Mouse (Mus musculus) thymus, adult 2 months (tissue): ENCODE data around the gene Unc13a. TPM values are rescaled to one million over a fixed set of nuclear protein-coding genes. Genes with fewer than 3 reads are reported as not detected.

Experiments used
- DNase-seq: peaks from one replicate; pipeline ENCODE4 v3.0.0; 2021
- H3K27ac ChIP-seq: fragments of 200-500 bp; 2 replicates; pipeline ENCODE4 v1.5.1; 2012; ENCODE audit warnings: low read length, control low read depth; ENCODE audit not compliant: control insufficient read depth, insufficient read depth
- H3K27me3 ChIP-seq: fragments of 200-500 bp; 2 replicates; pipeline ENCODE4 v1.6.1; 2012; ENCODE audit warnings: mild to moderate bottlenecking, low read length, moderate library complexity, mixed read lengths; ENCODE audit not compliant: control insufficient read depth, insufficient read depth
- H3K36me3 ChIP-seq: fragments of 200-500 bp; 2 replicates; pipeline ENCODE4 v1.6.1; 2012; ENCODE audit warnings: mild to moderate bottlenecking, low read length, moderate library complexity; ENCODE audit not compliant: control insufficient read depth, insufficient read depth
- H3K4me1 ChIP-seq: fragments of 200-500 bp; replicated peaks from 2 replicates; pipeline ENCODE4 v1.6.1; 2012; ENCODE audit warnings: low read length; ENCODE audit not compliant: control insufficient read depth, insufficient read depth
- H3K4me3 ChIP-seq: fragments of 200-500 bp; 2 replicates; pipeline ENCODE4 v1.5.1; 2012; ENCODE audit warnings: mild to moderate bottlenecking, low read length, control low read depth, moderate library complexity; ENCODE audit not compliant: control insufficient read depth, insufficient read depth
- CTCF ChIP-seq: fragments of 200-500 bp; IDR thresholded peaks from 2 replicates; pipeline ENCODE4 v1.5.1; 2012; ENCODE audit warnings: mild to moderate bottlenecking, control low read depth, low read length, moderate library complexity, borderline replicate concordance; ENCODE audit not compliant: control insufficient read depth, poor library complexity, insufficient read depth; ENCODE audit errors: extremely low read depth
- POLR2A ChIP-seq: fragments of 200-500 bp; IDR thresholded peaks from 2 replicates; pipeline ENCODE4 v1.6.1; 2012; ENCODE audit warnings: mild to moderate bottlenecking, low read length, control low read depth, moderate library complexity; ENCODE audit not compliant: control insufficient read depth, poor library complexity, insufficient read depth; ENCODE audit errors: extremely low read depth
- WGBS: fragments of 180-500 bp; shearing (Covaris S2); methylation state at CpG from one replicate; pipeline ENCODE4 v1.1.7; 2018; 5-methylcytosine and 5-hydroxymethylcytosine counted together
- polyA plus RNA-seq: library from polyadenylated mRNA; depleted of rRNA; stranded (reverse); fragments of >200 nt; gene quantifications from 2 replicates; pipeline ENCODE4 v1.2.3, GENCODE M21; 2012; rRNA removed

Unc13a gene
- polyA plus RNA-seq: 1.6 and 2.0 TPM in 2 replicates

DNA sequence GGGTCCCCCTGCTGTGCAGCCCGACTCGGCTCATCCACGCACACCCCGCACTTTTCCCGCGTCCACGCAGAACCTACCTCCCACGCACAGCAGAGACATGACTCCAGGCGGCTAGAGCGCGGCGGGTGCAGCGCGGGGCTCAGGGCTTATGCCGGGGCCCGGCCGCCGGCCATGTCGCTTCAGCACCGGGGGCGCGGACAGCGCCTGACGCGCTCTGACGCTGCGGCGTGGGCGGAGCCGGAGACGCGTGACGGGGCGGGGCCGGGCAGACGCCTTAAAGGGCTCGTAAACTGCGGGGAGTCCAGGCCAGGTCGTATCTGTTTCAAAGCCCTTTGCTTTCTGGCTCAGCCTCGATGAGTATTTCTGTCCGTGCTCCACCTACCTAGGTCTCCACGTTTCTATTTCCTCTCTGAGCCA lies at the start of gene Unc13a:
Gene Unc13a (minus strand): TSS at position 209 of the 417 bp plus-strand sequence.
- WGBS: under 1% methylated on average over 42 of the region's 42 CpGs
- TF ChIP-seq POLR2A (0 out of 2 replicates have a peak, but pooled peaks have one; percentile 21), CTCF (peak; percentile 50; the same call in 1 of the 2 replicates)
- Histone ChIP-seq H3K27ac (no peak within 1 kb of the TSS), H3K4me3 (peak within 1 kb of the TSS; percentile 42), H3K27me3 (no peaks in the 10 kb centered on the region; the same call in 1 of the 2 replicates), H3K36me3 (no peaks in the 10 kb centered on the region), H3K4me1 (peaks cover 35% of the 10 kb centered on the region)
- peak; percentile 91 for DNase-seq

DNA sequence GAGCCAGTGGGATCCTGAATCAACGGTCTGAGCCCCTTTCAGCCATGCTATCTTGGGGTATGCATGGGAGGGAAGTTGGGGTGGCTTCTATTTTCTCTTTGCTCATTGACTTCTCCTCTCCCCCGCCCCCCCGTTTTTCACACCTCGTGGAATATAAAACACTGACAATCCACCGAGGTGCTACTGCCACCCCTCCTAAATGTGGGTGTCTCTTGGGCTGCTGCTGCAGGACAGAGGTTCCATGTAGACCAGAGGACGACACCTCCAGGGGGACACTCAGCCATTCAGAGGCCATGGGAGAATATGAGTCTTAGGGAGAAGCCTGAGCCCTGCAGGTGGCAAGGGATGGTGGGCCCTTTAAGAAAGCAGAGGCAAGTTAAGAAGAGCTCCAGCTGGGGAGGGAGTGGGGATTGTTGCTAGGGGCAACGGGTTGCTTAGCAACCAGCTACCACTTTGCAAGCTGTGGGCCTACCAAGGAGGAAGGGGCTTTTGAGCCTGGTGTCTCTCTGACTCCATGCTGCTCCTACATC lies 48.4 kb upstream of the Unc13a start:
- H3K27me3 ChIP-seq: no peaks in the 10 kb centered on the region
- H3K36me3 ChIP-seq: peaks cover 35% of the 10 kb centered on the region
- H3K27ac ChIP-seq: no peak overlapping the region
- TF ChIP-seq POLR2A: no peak
- TF ChIP-seq CTCF: no peak
- peaks cover 45% of the 10 kb centered on the region for H3K4me1 ChIP-seq
- DNase-seq: peak; percentile 56
- WGBS: 87% methylated on average over 7 of the region's 7 CpGs
- no peak overlapping the region for H3K4me3 ChIP-seq

DNA sequence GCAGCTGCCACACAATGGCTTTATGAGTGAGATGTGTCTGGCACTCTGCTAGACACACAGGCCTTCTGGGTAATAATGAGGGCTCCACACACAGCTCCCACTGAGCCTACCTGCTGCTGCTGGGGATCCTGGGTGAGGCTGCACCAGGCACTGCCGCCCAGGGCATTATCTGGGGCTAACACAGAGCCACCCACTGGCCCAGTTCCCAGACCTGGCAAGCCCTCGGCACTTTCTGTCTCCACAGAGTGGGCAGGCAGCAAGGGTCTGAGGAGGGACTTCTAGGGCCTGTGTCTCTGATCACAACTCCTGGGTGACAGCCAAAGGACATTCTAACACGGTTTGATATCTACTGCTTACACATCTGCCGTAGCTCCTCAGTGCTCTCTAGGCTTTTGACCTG lies 47.7 kb upstream of the Unc13a start:
- 92% methylated on average over 4 of the region's 4 CpGs for WGBS
- Histone ChIP-seq H3K27me3 (no peaks in the 10 kb centered on the region), H3K27ac (no peak overlapping the region), H3K36me3 (peaks cover 43% of the 10 kb centered on the region), H3K4me3 (no peak overlapping the region), H3K4me1 (peaks cover 37% of the 10 kb centered on the region)
- TF ChIP-seq CTCF (no peak), POLR2A (no peak)
- no peak for DNase-seq

DNA sequence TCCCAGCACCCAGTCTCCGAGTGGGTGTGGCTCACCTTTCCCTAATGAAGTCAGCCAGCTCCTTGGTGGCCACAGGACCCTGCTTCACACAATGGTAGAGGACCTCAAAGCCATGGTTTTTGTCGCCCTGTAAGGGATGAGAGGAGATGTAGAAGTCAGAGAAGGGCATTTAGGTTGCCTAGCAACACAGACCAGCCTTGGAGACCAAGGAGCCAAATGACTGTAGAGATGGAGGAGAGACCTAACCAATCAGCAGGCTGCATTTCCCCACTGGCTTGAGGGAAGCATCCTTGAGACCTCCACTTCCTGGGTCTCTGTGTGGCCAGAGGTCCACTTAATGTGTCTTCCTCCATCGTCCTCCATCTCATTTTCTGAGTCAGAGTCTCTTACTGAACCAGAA lies 46.7 kb upstream of the Unc13a start:
- Histone ChIP-seq H3K36me3 (peaks cover 52% of the 10 kb centered on the region), H3K27ac (no peak overlapping the region), H3K27me3 (no peaks in the 10 kb centered on the region), H3K4me3 (no peak overlapping the region), H3K4me1 (peaks cover 30% of the 10 kb centered on the region)
- no peak for DNase-seq
- 90% methylated on average over 3 of the region's 3 CpGs for WGBS
- no peak for TF ChIP-seq CTCF
- no peak for TF ChIP-seq POLR2A

DNA sequence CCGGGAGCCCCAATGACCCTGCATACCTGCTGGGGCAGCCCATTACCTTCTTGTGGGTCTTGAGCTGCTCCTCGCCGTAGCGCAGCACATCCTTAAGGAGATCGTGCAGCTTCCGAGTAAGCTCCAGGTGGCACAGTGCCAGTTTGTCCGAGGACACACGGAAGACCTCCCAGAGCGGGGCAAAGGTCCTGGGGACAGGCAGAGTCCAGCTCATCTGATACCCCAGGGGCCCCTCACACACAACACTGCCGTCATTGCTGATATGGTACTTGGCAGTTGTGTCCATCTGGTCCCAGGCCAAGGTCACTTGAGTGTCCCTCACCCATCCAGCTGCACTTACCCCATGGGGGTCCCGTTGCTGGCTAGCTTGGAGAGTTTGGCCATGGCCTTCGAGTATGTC lies 45.5 kb upstream of the Unc13a start:
- no peak overlapping the region for H3K27ac ChIP-seq
- TF ChIP-seq CTCF: no peak
- TF ChIP-seq POLR2A: no peak
- no peak overlapping the region for H3K4me3 ChIP-seq
- H3K4me1 ChIP-seq: peaks cover 20% of the 10 kb centered on the region
- no peak for DNase-seq
- H3K36me3 ChIP-seq: peaks cover 63% of the 10 kb centered on the region
- 95% methylated on average over 12 of the region's 12 CpGs for WGBS
- H3K27me3 ChIP-seq: no peaks in the 10 kb centered on the region

DNA sequence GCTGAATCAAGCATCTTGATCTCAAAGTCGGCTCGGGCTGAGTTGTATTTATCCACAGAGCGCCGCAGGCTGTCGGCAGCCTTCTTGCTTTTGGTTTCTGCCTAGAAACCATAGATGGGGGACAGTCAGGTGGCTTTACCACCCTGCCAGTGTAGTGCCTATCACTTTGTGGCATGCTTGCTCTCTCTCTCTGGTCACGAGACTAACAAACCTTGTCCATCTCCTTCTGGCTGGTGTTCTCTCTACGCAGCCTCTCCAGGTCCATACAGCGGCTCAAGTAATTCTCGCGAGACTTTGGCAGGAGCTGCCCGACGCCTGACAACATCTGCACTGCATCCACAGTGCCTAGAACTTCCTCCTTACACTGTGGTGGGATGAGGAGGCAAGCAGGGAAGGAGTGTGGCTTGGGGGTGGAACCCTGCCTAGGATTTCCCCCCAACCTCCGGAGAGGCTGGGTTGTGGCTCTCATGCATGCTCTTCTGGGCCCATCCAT lies 45.0 kb upstream of the Unc13a start:
- no peak for TF ChIP-seq CTCF
- no peak for TF ChIP-seq POLR2A
- WGBS: 95% methylated on average over 13 of the region's 13 CpGs
- Histone ChIP-seq H3K27ac (no peak overlapping the region), H3K36me3 (peaks cover 68% of the 10 kb centered on the region), H3K4me3 (no peak overlapping the region), H3K27me3 (no peaks in the 10 kb centered on the region), H3K4me1 (peaks cover 16% of the 10 kb centered on the region)
- DNase-seq: no peak

DNA sequence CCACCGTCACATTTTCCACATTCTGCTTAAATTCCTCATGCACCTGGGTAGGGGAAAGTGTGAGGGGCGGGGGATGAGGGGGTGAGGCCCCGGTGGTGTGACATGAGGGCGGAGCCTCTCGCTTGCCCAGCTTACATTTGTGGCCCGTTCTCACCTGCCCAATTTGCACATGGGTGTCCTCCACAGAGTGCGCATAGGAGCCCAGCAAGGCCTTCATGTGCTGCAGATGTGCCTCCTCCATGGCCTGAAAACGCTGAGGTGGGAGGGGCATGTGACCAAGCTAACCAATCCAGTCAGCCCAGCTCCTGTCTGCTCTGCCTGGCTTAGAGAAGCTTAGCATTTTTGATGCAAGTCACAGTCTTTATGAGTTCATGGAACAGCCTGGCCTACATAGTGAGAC lies 44.0 kb upstream of the Unc13a start:
- Histone ChIP-seq H3K27me3 (no peaks in the 10 kb centered on the region), H3K4me3 (no peak overlapping the region), H3K36me3 (peaks cover 74% of the 10 kb centered on the region), H3K27ac (no peak overlapping the region), H3K4me1 (peaks cover 6% of the 10 kb centered on the region)
- no peak for DNase-seq
- WGBS: 84% methylated on average over 8 of the region's 8 CpGs
- TF ChIP-seq CTCF: no peak
- no peak for TF ChIP-seq POLR2A
